Mouse (Mus musculus) CH12.LX (cell line): ENCODE results near the gene Naa35. TPM values are rescaled to one million over a fixed set of nuclear protein-coding genes. Genes with fewer than 3 reads are reported as not detected.

Experiments
- DNase-seq: peaks from one replicate; pipeline ENCODE4 v3.0.0-alpha.2; 2013; ENCODE audit errors: extremely low read depth
- H3K27ac ChIP-seq: 2 replicates; pipeline ENCODE4 v1.5.1; 2012; ENCODE audit warnings: low read depth, mild to moderate bottlenecking, control low read depth, moderate library complexity; ENCODE audit not compliant: insufficient read depth
- H3K27me3 ChIP-seq: replicated peaks from 2 replicates; pipeline ENCODE3; 2012; ENCODE audit warnings: inconsistent platforms
- H3K36me3 ChIP-seq, 2 experiments: replicated peaks in 1 of 2; 2 replicates each; pipeline versions ENCODE3 to v1.6.1; 2012; ENCODE audit warnings: inconsistent platforms in 1 of 2, low read length in 1 of 2, mild to moderate bottlenecking in 1 of 2, mixed read lengths in 1 of 2, moderate library complexity in 1 of 2; ENCODE audit not compliant: control insufficient read depth in 1 of 2, insufficient read depth in 1 of 2
- H3K4me1 ChIP-seq, 2 experiments: 2 replicates each; pipeline ENCODE4 v1.6.1; 2012; ENCODE audit warnings: inconsistent platforms in 1 of 2, moderate library complexity in 1 of 2; ENCODE audit not compliant: insufficient read depth in 2 of 2, control insufficient read depth in 1 of 2
- H3K4me2 ChIP-seq: 2 replicates; pipeline ENCODE4 v1.6.1; 2012; ENCODE audit warnings: low read depth, mild to moderate bottlenecking, control low read depth; ENCODE audit not compliant: poor library complexity, insufficient read depth, severe bottlenecking
- H3K4me3 ChIP-seq, 3 experiments: fragments of 150-350 bp in 1 of 3; sonication (generic) in 1 of 3; replicated peaks in 1 of 3; 2 replicates each; pipeline versions ENCODE3 to v1.5.1; 2011 to 2012; ENCODE audit warnings: low read depth in 2 of 3, low read length in 2 of 3, mild to moderate bottlenecking in 2 of 3, moderate library complexity in 2 of 3, control low read depth in 1 of 3, improper control_type of control experiment in 1 of 3, inconsistent platforms in 1 of 3, mixed read lengths in 1 of 3; ENCODE audit not compliant: poor library complexity in 1 of 3
- H3K79me2 ChIP-seq: replicated peaks from 2 replicates; pipeline ENCODE4 v1.6.1; 2012; ENCODE audit warnings: mild to moderate bottlenecking, moderate library complexity; ENCODE audit not compliant: control insufficient read depth, poor library complexity, insufficient read depth, severe bottlenecking; ENCODE audit errors: extremely low read depth
- H3K9ac ChIP-seq: 2 replicates; pipeline ENCODE4 v1.6.1; 2012; ENCODE audit warnings: low read depth, mild to moderate bottlenecking, control low read depth, moderate library complexity; ENCODE audit not compliant: insufficient read depth
- H3K9me3 ChIP-seq: replicated peaks from 2 replicates; pipeline ENCODE3; 2012; ENCODE audit warnings: low read length, inconsistent platforms, mixed read lengths
- BHLHE40 ChIP-seq: IDR thresholded peaks from 2 replicates; pipeline ENCODE4 v1.6.1; 2011; ENCODE audit warnings: mild to moderate bottlenecking, low read depth, low read length, improper control_type of control experiment
- CHD1 ChIP-seq: IDR thresholded peaks from 2 replicates; pipeline ENCODE4 v1.6.1; 2012; ENCODE audit warnings: low read depth, low read length, improper control_type of control experiment, inconsistent platforms
- CHD2 ChIP-seq: IDR thresholded peaks from 2 replicates; pipeline ENCODE4 v1.6.1; 2011; ENCODE audit warnings: low read length, improper control_type of control experiment
- CTCF ChIP-seq, 2 experiments: IDR thresholded peaks in 1 of 2; conservative IDR thresholded peaks in 1 of 2; 2 replicates each; pipeline ENCODE4 v1.5.1; 2011 to 2012; ENCODE audit warnings: low read depth in 2 of 2, low read length in 2 of 2, improper control_type of control experiment in 1 of 2, inconsistent platforms in 1 of 2, mild to moderate bottlenecking in 1 of 2, moderate library complexity in 1 of 2
- E2F4 ChIP-seq: IDR thresholded peaks from 2 replicates; pipeline ENCODE4 v1.6.1; 2011; ENCODE audit warnings: low read depth, low read length, improper control_type of control experiment; ENCODE audit not compliant: insufficient replicate concordance
- ELF1 ChIP-seq: IDR thresholded peaks from 2 replicates; pipeline ENCODE4 v1.6.1; 2014; ENCODE audit warnings: low read depth, mild to moderate bottlenecking, inconsistent platforms, low read length, improper control_type of control experiment
- EP300 ChIP-seq: IDR thresholded peaks from 2 replicates; pipeline ENCODE4 v1.6.1; 2011; ENCODE audit warnings: low read length, improper control_type of control experiment
- ETS1 ChIP-seq: conservative IDR thresholded peaks from 2 replicates; pipeline ENCODE4 v1.6.1; 2012; ENCODE audit warnings: low read depth, mild to moderate bottlenecking, inconsistent platforms, low read length, improper control_type of control experiment, moderate library complexity
- IRF4 ChIP-seq: IDR thresholded peaks from 2 replicates; pipeline ENCODE4 v1.6.1; 2014; ENCODE audit warnings: low read depth, mild to moderate bottlenecking, inconsistent platforms, low read length, improper control_type of control experiment
- JUN ChIP-seq: IDR thresholded peaks from 2 replicates; pipeline ENCODE4 v1.6.1; 2011; ENCODE audit warnings: low read depth, mild to moderate bottlenecking, low read length, improper control_type of control experiment, moderate library complexity; ENCODE audit not compliant: insufficient read depth
- KAT2A ChIP-seq: IDR thresholded peaks from 2 replicates; pipeline ENCODE4 v1.6.1; 2012; ENCODE audit warnings: low read length, improper control_type of control experiment, inconsistent platforms; ENCODE audit not compliant: insufficient replicate concordance
- MAZ ChIP-seq: IDR thresholded peaks from 2 replicates; pipeline ENCODE4 v1.6.1; 2012; ENCODE audit warnings: low read depth, mild to moderate bottlenecking, inconsistent platforms, low read length, improper control_type of control experiment, moderate library complexity
- MEF2A ChIP-seq: IDR thresholded peaks from 2 replicates; pipeline ENCODE4 v1.6.1; 2014; ENCODE audit warnings: low read depth, mild to moderate bottlenecking, inconsistent platforms, low read length, improper control_type of control experiment, borderline replicate concordance
- MXI1 ChIP-seq: IDR thresholded peaks from 2 replicates; pipeline ENCODE4 v1.6.1; 2011; ENCODE audit warnings: mild to moderate bottlenecking, low read depth, low read length, improper control_type of control experiment
- MYC ChIP-seq: IDR thresholded peaks from 2 replicates; pipeline ENCODE4 v1.6.1; 2011; ENCODE audit warnings: low read depth, mild to moderate bottlenecking, improper control_type of control experiment, low read length
- RCOR1 ChIP-seq: conservative IDR thresholded peaks from 2 replicates; pipeline ENCODE4 v1.6.1; 2012; ENCODE audit warnings: low read depth, mild to moderate bottlenecking, inconsistent platforms, low read length, improper control_type of control experiment
- SIN3A ChIP-seq: IDR thresholded peaks from 2 replicates; pipeline ENCODE4 v1.6.1; 2012; ENCODE audit warnings: low read length, improper control_type of control experiment, inconsistent platforms
- TBP ChIP-seq: conservative IDR thresholded peaks from 2 replicates; pipeline ENCODE4 v1.6.1; 2011; ENCODE audit warnings: low read depth, low read length, improper control_type of control experiment
- TCF12 ChIP-seq: IDR thresholded peaks from 2 replicates; pipeline ENCODE4 v1.6.1; 2014; ENCODE audit warnings: low read depth, mild to moderate bottlenecking, inconsistent platforms, low read length, improper control_type of control experiment
- USF1 ChIP-seq: IDR thresholded peaks from 2 replicates; pipeline ENCODE4 v1.6.1; 2014; ENCODE audit warnings: low read depth, mild to moderate bottlenecking, inconsistent platforms, low read length, improper control_type of control experiment
- USF2 ChIP-seq: conservative IDR thresholded peaks from 2 replicates; pipeline ENCODE4 v1.6.1; 2011; ENCODE audit warnings: low read depth, low read length, improper control_type of control experiment
- ZC3H11A ChIP-seq: IDR thresholded peaks from 2 replicates; pipeline ENCODE4 v1.6.1; 2012; ENCODE audit warnings: low read depth, mild to moderate bottlenecking, inconsistent platforms, low read length, improper control_type of control experiment
- dilution Hi-C: fragments of 300-500 bp; cut with MboI; formaldehyde crosslinking; loops from 2 replicates; pipeline ENCODE4 v1.14.3; 2020; ENCODE audit warnings: low sequenced_read_pairs; ENCODE audit not compliant: extremely low pct_unique_long_range_greater_than_20kb, extremely low pct_ligation_motif_present
- in situ Hi-C: fragments of 300-500 bp; cut with MboI; formaldehyde crosslinking; loops from 3 replicates; pipeline ENCODE4 v1.14.3; 2019; ENCODE audit warnings: low sequenced_read_pairs, low pct_ligation_motif_present, low pct_unique_long_range_greater_than_20kb, mixed read lengths
- polyA plus RNA-seq: library from polyadenylated mRNA; unstranded; fragments of >175 nt; gene quantifications from 2 replicates; pipeline ENCODE4 v1.2.1, GENCODE M21; 2012; ENCODE audit warnings: low read depth; ENCODE audit not compliant: insufficient read length
- total RNA-seq, 2 experiments: library from RNA; depleted of rRNA; stranded (reverse); fragments of 300-350 nt in 1 of 2; fragments of >200 nt in 1 of 2; gene quantifications; 2 replicates each; pipeline ENCODE4 v1.2.3; 2012 to 2014

Gene Naa35
- total and polyA plus RNA-seq, 3 experiments = 46.8 to 60.2 (median 56.4) TPM

GRCm38 (mm10) chr13:59624389-59624788 lies 39.3 kb downstream of the Naa35 start:
- in situ Hi-C loops = no loop called here
- Histone ChIP-seq H3K4me3 (no peak overlapping the region), H3K9ac (peak overlapping the region; percentile 57), H3K4me1 (peaks cover 20 to 64% of the 10 kb centered on the region in 2 experiments), H3K4me2 (peak overlapping the region; percentile 79), H3K36me3 (peaks cover 24 to 50% of the 10 kb centered on the region in 2 experiments), H3K27me3 (no peaks in the 10 kb centered on the region), H3K27ac (peak overlapping the region; percentile 88), H3K9me3 (no peaks in the 10 kb centered on the region), H3K79me2 (peaks cover 6% of the 10 kb centered on the region; the same call in 1 of the 2 replicates)
- dilution Hi-C loops = no loop called here
- TF ChIP-seq SIN3A (0 out of 2 replicates have a peak, but pooled peaks have one; percentile 14), ZC3H11A (no peak)
- peak; percentile 23 for DNase-seq

- Histone ChIP-seq H3K4me1 (peaks cover 20 to 64% of the 10 kb centered on the region in 2 experiments), H3K36me3 (peaks cover 25 to 52% of the 10 kb centered on the region in 2 experiments), H3K27me3 (no peaks in the 10 kb centered on the region), H3K4me3 (no peak overlapping the region), H3K9me3 (no peaks in the 10 kb centered on the region), H3K79me2 (peaks cover 6% of the 10 kb centered on the region; the same call in 1 of the 2 replicates), H3K27ac (peak overlapping the region; percentile 47; the same call in 1 of the 2 replicates), H3K9ac (peak overlapping the region; percentile 57; the same call in 1 of the 2 replicates)
- in situ Hi-C loops = no loop called here
- DNase-seq = peak; percentile 91
- TF ChIP-seq CTCF (conservative IDR thresholded peaks at IDR 0.05 in 1 of 2, IDR thresholded peaks at IDR 0.05 in 1 of 2; ENCODE audit: low read depth in 2 of 2, low read length in 2 of 2) (no peak), CHD1 (peak; percentile 98), CHD2 (no peak), RCOR1 (no peak), EP300 (peak; percentile 86), E2F4 (peak; percentile 53; the same call in 1 of the 2 replicates), USF2 (no peak), TBP (no peak; the same call in 1 of the 2 replicates), BHLHE40 (peak; percentile 91), SIN3A (peak; percentile 64; the same call in 1 of the 2 replicates), ELF1 (peak; percentile 58), ETS1 (peak; percentile 93), MAZ (no peak), MYC (peak; percentile 60; the same call in 1 of the 2 replicates), MXI1 (peak; percentile 75), KAT2A (0 out of 2 replicates have a peak, but pooled peaks have one; percentile 44), MEF2A (peak; percentile 99), JUN (peak; percentile 47), IRF4 (peak; percentile 86), USF1 (peak; percentile 54), TCF12 (peak; percentile 87)
- TF ChIP-seq, all 38 proteins: peak for 15
- dilution Hi-C loops = no loop called here
- H3K4me2 ChIP-seq = 0 out of 2 replicates have a peak overlapping the region, but pooled peaks have one; percentile 79
Observed at GRCm38 (mm10) chr13:59624903-59625302, 39.8 kb downstream of the Naa35 start.
